Comparison of ENCODE assay signal across 28 mouse cellular contexts in genomic region chr19:10846150-10846549, GRCm38 (mm10). TPM values are rescaled to one million over a fixed set of nuclear protein-coding genes. Genes with fewer than 3 reads are reported as not detected.
DNase-seq lines count a peak whose midpoint lies in the region; ATAC-seq and TF ChIP-seq lines count a peak whose summit lies in the region.
"Had no signal": no experiment of that assay in that cellular context is flagged by ENCODE, and none has a peak within 500 bp of the region (broad histone marks: within the 10 kb centered on the region; RNA-seq: fewer than 3 reads in every experiment).

No protein-coding gene starts in this region.

- H3K9ac ChIP-seq in midbrain, postnatal 0 days (replicated peaks; ENCODE audit: low read length, poor library complexity, severe bottlenecking), result no peak overlapping the region
- no peak overlapping the region for H3K9ac ChIP-seq in midbrain, embryonic 16.5 days (ENCODE audit: low read depth, low read length)
- H3K9ac ChIP-seq in hindbrain, embryonic 14.5 days, result no peak overlapping the region
- H3K9ac ChIP-seq in stomach, embryonic 15.5 days, result no peak overlapping the region
- H3K9ac ChIP-seq: forebrain, embryonic 15.5 days; limb, embryonic 13.5 days; liver, embryonic 12.5 days; midbrain, embryonic 12.5 days; neural tube, embryonic 12.5 days had no signal

- H3K27ac ChIP-seq in midbrain, postnatal 0 days (ENCODE audit: low read depth, low read length), result no peak overlapping the region
- no peak overlapping the region for H3K27ac ChIP-seq in midbrain, embryonic 16.5 days (ENCODE audit: low read length)
- H3K27ac ChIP-seq in hindbrain, embryonic 14.5 days, result no peak overlapping the region
- peak overlapping the region; percentile 18; the same call in 1 of the 2 replicates for H3K27ac ChIP-seq in stomach, embryonic 15.5 days
- H3K27ac ChIP-seq: forebrain, embryonic 15.5 days; layer of hippocampus, adult 2 months; limb, embryonic 13.5 days; liver, embryonic 12.5 days; midbrain, embryonic 12.5 days; neural tube, embryonic 12.5 days had no signal

- no peak overlapping the region for H3K4me2 ChIP-seq in midbrain, postnatal 0 days (ENCODE audit: low read depth, low read length, poor library complexity, severe bottlenecking)
- H3K4me2 ChIP-seq in midbrain, embryonic 16.5 days (ENCODE audit: low read length), result no peak overlapping the region
- no peak overlapping the region for H3K4me2 ChIP-seq in hindbrain, embryonic 14.5 days (replicated peaks)
- no peak overlapping the region for H3K4me2 ChIP-seq in stomach, embryonic 15.5 days
- H3K4me2 ChIP-seq: forebrain, embryonic 15.5 days; heart, embryonic 11.5 days; limb, embryonic 13.5 days; liver, embryonic 12.5 days; midbrain, embryonic 12.5 days; neural tube, embryonic 12.5 days had no signal

- ATAC-seq in midbrain, postnatal 0 days (ENCODE audit: low FRiP score), result no peak
- ATAC-seq in midbrain, embryonic 16.5 days, result no peak
- peak; percentile 64; the same call in 1 of the 2 replicates for ATAC-seq in hindbrain, embryonic 14.5 days (ENCODE audit: low FRiP score)
- no peak for ATAC-seq in stomach, embryonic 15.5 days (ENCODE audit: insufficient read depth, low FRiP score, low read depth)
- ATAC-seq: forebrain, embryonic 15.5 days; intestine, postnatal 0 days; liver, embryonic 12.5 days; Patski had no signal

- 69% methylated on average over 7 of the region's 7 CpGs for WGBS in midbrain, postnatal 0 days
- 69% methylated on average over 7 of the region's 7 CpGs for WGBS in midbrain, embryonic 16.5 days
- 43% methylated on average over 7 of the region's 7 CpGs for WGBS in hindbrain, embryonic 14.5 days
- WGBS in stomach, embryonic 15.5 days, result 55% methylated on average over 7 of the region's 7 CpGs

- H3K9me3 ChIP-seq in midbrain, postnatal 0 days (ENCODE audit: low read length), result no peaks in the 10 kb centered on the region
- H3K9me3 ChIP-seq in midbrain, embryonic 16.5 days (replicated peaks; ENCODE audit: control insufficient read depth, low read length, poor library complexity, severe bottlenecking), result no peaks in the 10 kb centered on the region
- no peaks in the 10 kb centered on the region for H3K9me3 ChIP-seq in hindbrain, embryonic 14.5 days (ENCODE audit: control insufficient read depth, low read length)
- H3K9me3 ChIP-seq in stomach, embryonic 15.5 days, result no peaks in the 10 kb centered on the region
- H3K9me3 ChIP-seq: forebrain, embryonic 15.5 days; G1E; limb, embryonic 13.5 days; liver, embryonic 12.5 days; midbrain, embryonic 12.5 days; neural tube, embryonic 12.5 days had no signal

- peak; percentile 23 for DNase-seq in embryo, embryonic 10 days (ENCODE audit: low spot score)
- no peak for DNase-seq in embryo, embryonic 9.5 days (ENCODE audit: extremely low spot score)
- DNase-seq in midbrain, postnatal 0 days (ENCODE audit: low spot score), result peak; percentile 44
- DNase-seq in hindbrain, embryonic 14.5 days (ENCODE audit: low spot score), result peak; percentile 34
- no peak for DNase-seq in B cell, adult 2 months
- DNase-seq in spleen, postnatal 4 days (ENCODE audit: low spot score in 2 of 2), result no peak
- DNase-seq: adrenal gland, postnatal 36 days; cerebellum, adult 11 months; cerebellum, adult 9-11 months; gastrocnemius, postnatal 10 days; kidney, postnatal 25 days; lung, adult 2 months; right cerebral cortex, adult 18-20 months; right cerebral cortex, postnatal 4 days had no signal

- H3K4me1 ChIP-seq in midbrain, postnatal 0 days (ENCODE audit: insufficient read depth, low read length), result no peaks in the 10 kb centered on the region
- H3K4me1 ChIP-seq in midbrain, embryonic 16.5 days (ENCODE audit: control insufficient read depth, insufficient read depth, low read length), result no peaks in the 10 kb centered on the region
- H3K4me1 ChIP-seq in hindbrain, embryonic 14.5 days (replicated peaks; ENCODE audit: control insufficient read depth, insufficient read depth, low read length), result peaks cover 4% of the 10 kb centered on the region
- peaks cover 9% of the 10 kb centered on the region for H3K4me1 ChIP-seq in stomach, embryonic 15.5 days
- H3K4me1 ChIP-seq: forebrain, embryonic 15.5 days; limb, embryonic 13.5 days; midbrain, embryonic 12.5 days; neural tube, embryonic 12.5 days had no signal

- no peak for TF ChIP-seq CTCF in midbrain, postnatal 0 days (IDR thresholded peaks at IDR 0.05)

- no peaks in the 10 kb centered on the region for H3K27me3 ChIP-seq in midbrain, postnatal 0 days (ENCODE audit: insufficient read depth, low read length)
- H3K27me3 ChIP-seq in midbrain, embryonic 16.5 days (ENCODE audit: control insufficient read depth, insufficient read depth, low read depth, low read length), result no peaks in the 10 kb centered on the region
- H3K27me3 ChIP-seq in hindbrain, embryonic 14.5 days (ENCODE audit: control insufficient read depth, insufficient read depth, low read length), result no peaks in the 10 kb centered on the region
- 0 out of 2 replicates have a peak, but pooled peaks cover 3% of the 10 kb centered on the region for H3K27me3 ChIP-seq in stomach, embryonic 15.5 days (replicated peaks)
- H3K27me3 ChIP-seq: forebrain, embryonic 15.5 days; limb, embryonic 13.5 days; neural tube, embryonic 12.5 days; Patski had no signal

- no peaks in the 10 kb centered on the region for H3K36me3 ChIP-seq in midbrain, postnatal 0 days (ENCODE audit: insufficient read depth, low read length)
- no peaks in the 10 kb centered on the region for H3K36me3 ChIP-seq in midbrain, embryonic 16.5 days (ENCODE audit: control insufficient read depth, insufficient read depth, low read length)
- no peaks in the 10 kb centered on the region for H3K36me3 ChIP-seq in hindbrain, embryonic 14.5 days (replicated peaks; ENCODE audit: control insufficient read depth, insufficient read depth)
- H3K36me3 ChIP-seq in stomach, embryonic 15.5 days, result no peaks in the 10 kb centered on the region
- H3K36me3 ChIP-seq: forebrain, embryonic 15.5 days; G1E; limb, embryonic 13.5 days; liver, embryonic 12.5 days; midbrain, embryonic 12.5 days; neural tube, embryonic 12.5 days had no signal

- no peak overlapping the region for H3K4me3 ChIP-seq in midbrain, postnatal 0 days (ENCODE audit: low read depth, low read length)
- no peak overlapping the region for H3K4me3 ChIP-seq in midbrain, embryonic 16.5 days (ENCODE audit: low read depth, low read length)
- no peak overlapping the region for H3K4me3 ChIP-seq in hindbrain, embryonic 14.5 days (replicated peaks; ENCODE audit: low read length)
- H3K4me3 ChIP-seq in stomach, embryonic 15.5 days (replicated peaks), result no peak overlapping the region
- H3K4me3 ChIP-seq: forebrain, embryonic 15.5 days; layer of hippocampus, adult 2 months; limb, embryonic 13.5 days; liver, embryonic 12.5 days; midbrain, embryonic 12.5 days; neural tube, embryonic 12.5 days had no signal

RNA-seq across cellular contexts. Expression of gene Slc15a3, which starts 6.6 kb away (rescaled TPM):
- 1.3 and 1.7 TPM in 2 replicates for total RNA-seq in midbrain, postnatal 0 days (2014; rRNA removed)
- polyA plus RNA-seq in midbrain, postnatal 0 days (2015; fragmentation: Nextera tagmentation; extraction: Ambion mirVana), result 0.33 and 0.56 TPM in 2 replicates
- 0.27 and 0.30 TPM in 2 replicates for polyA plus RNA-seq in midbrain, embryonic 16.5 days (2015; fragmentation: Nextera tagmentation; extraction: Ambion mirVana)
- polyA plus RNA-seq in hindbrain, embryonic 14.5 days (2014; fragmentation: Nextera tagmentation; extraction: Ambion mirVana), result 0.22 and 0.29 TPM in 2 replicates
- polyA plus RNA-seq in stomach, embryonic 15.5 days (2015; fragmentation: Nextera tagmentation; extraction: Ambion mirVana), result 0.45 and 0.49 TPM in 2 replicates
- total RNA-seq: common myeloid progenitor, adult 5-6 weeks had no signal

RNA-seq across cellular contexts. Expression of gene Cd6, which starts 16.3 kb away (rescaled TPM):
- total RNA-seq in midbrain, postnatal 0 days (2014; rRNA removed), result not detected in 2 replicates
- 0.22 TPM in 1 of 2 replicates, not detected in the other for polyA plus RNA-seq in midbrain, postnatal 0 days (2015; fragmentation: Nextera tagmentation; extraction: Ambion mirVana)
- polyA plus RNA-seq in midbrain, embryonic 16.5 days (2015; fragmentation: Nextera tagmentation; extraction: Ambion mirVana), result 0.06 TPM in 1 of 2 replicates, not detected in the other
- 0.09 TPM in 1 of 2 replicates, not detected in the other for polyA plus RNA-seq in hindbrain, embryonic 14.5 days (2014; fragmentation: Nextera tagmentation; extraction: Ambion mirVana)
- 0.48 and 1.0 TPM in 2 replicates for polyA plus RNA-seq in stomach, embryonic 15.5 days (2015; fragmentation: Nextera tagmentation; extraction: Ambion mirVana)
- polyA plus RNA-seq: forebrain, embryonic 15.5 days; G1E; heart, embryonic 11.5 days; heart, postnatal 0 days; limb, embryonic 13.5 days; liver, embryonic 12.5 days; midbrain, embryonic 12.5 days; neural tube, embryonic 12.5 days had no signal

RNA-seq across cellular contexts. Expression of gene Tmem132a, which starts 23.6 kb away (rescaled TPM):
- 403 and 429 TPM in 2 replicates for total RNA-seq in midbrain, postnatal 0 days (2014; rRNA removed)
- polyA plus RNA-seq in midbrain, postnatal 0 days (2015; fragmentation: Nextera tagmentation; extraction: Ambion mirVana), result 207 and 213 TPM in 2 replicates
- polyA plus RNA-seq in midbrain, embryonic 16.5 days (2015; fragmentation: Nextera tagmentation; extraction: Ambion mirVana), result 242 and 267 TPM in 2 replicates
- polyA plus RNA-seq in hindbrain, embryonic 14.5 days (2014; fragmentation: Nextera tagmentation; extraction: Ambion mirVana), result 154 and 160 TPM in 2 replicates
- polyA plus RNA-seq in stomach, embryonic 15.5 days (2015; fragmentation: Nextera tagmentation; extraction: Ambion mirVana), result 59.9 and 65.6 TPM in 2 replicates

RNA-seq across cellular contexts. Expression of gene Tmem109, which starts 35.7 kb away (rescaled TPM):
- 21.3 and 22.9 TPM in 2 replicates for total RNA-seq in midbrain, postnatal 0 days (2014; rRNA removed)
- 39.2 and 39.3 TPM in 2 replicates for polyA plus RNA-seq in midbrain, postnatal 0 days (2015; fragmentation: Nextera tagmentation; extraction: Ambion mirVana)
- 47.0 TPM in 2 replicates for polyA plus RNA-seq in midbrain, embryonic 16.5 days (2015; fragmentation: Nextera tagmentation; extraction: Ambion mirVana)
- polyA plus RNA-seq in hindbrain, embryonic 14.5 days (2014; fragmentation: Nextera tagmentation; extraction: Ambion mirVana), result 37.0 and 44.8 TPM in 2 replicates
- 112 and 118 TPM in 2 replicates for polyA plus RNA-seq in stomach, embryonic 15.5 days (2015; fragmentation: Nextera tagmentation; extraction: Ambion mirVana)

RNA-seq across cellular contexts. Expression of gene Prpf19, which starts 48.9 kb away (rescaled TPM):
- total RNA-seq in midbrain, postnatal 0 days (2014; rRNA removed), result 281 and 298 TPM in 2 replicates
- polyA plus RNA-seq in midbrain, postnatal 0 days (2015; fragmentation: Nextera tagmentation; extraction: Ambion mirVana), result 37.8 and 38.1 TPM in 2 replicates
- 38.9 and 40.1 TPM in 2 replicates for polyA plus RNA-seq in midbrain, embryonic 16.5 days (2015; fragmentation: Nextera tagmentation; extraction: Ambion mirVana)
- polyA plus RNA-seq in hindbrain, embryonic 14.5 days (2014; fragmentation: Nextera tagmentation; extraction: Ambion mirVana), result 33.4 and 41.5 TPM in 2 replicates
- 37.9 and 42.6 TPM in 2 replicates for polyA plus RNA-seq in stomach, embryonic 15.5 days (2015; fragmentation: Nextera tagmentation; extraction: Ambion mirVana)

Comparison
In these comparisons a context has a peak if more than half of its experiments do, and no peak if none do; other contexts are left out.
1. DNase-seq: peak in embryo, embryonic 10 days (single experiment), midbrain, postnatal 0 days (single experiment) and hindbrain, embryonic 14.5 days (single experiment); none in embryo, embryonic 9.5 days (single experiment), B cell, adult 2 months (0 of 2) and spleen, postnatal 4 days (0 of 2).